Mouse (Mus musculus) adrenal gland, postnatal 14 days (tissue): Measurements from ENCODE around the gene Rps26. TPM values are rescaled to one million over a fixed set of nuclear protein-coding genes. Genes with fewer than 3 reads are reported as not detected.

Source experiments
- DNase-seq: peaks from one replicate; pipeline ENCODE4 v3.0.0; 2021; ENCODE audit warnings: mixed read lengths
- long read RNA-seq, 2 experiments: library from polyadenylated mRNA; stranded (forward); transcript quantifications; one replicate each; pipeline ENCODE4 v2.0.0; 2021
- total RNA-seq: library from RNA; stranded (reverse); gene quantifications from 2 replicates; pipeline ENCODE4 v1.2.3, GENCODE M21; 2021

Rps26 gene
- 748 and 849 TPM in 2 replicates for total RNA-seq
- long read RNA-seq, experiment 1, transcript Rps26-202 (3 exons, 596 nt): minor isoform, 10 of 357 reads
- long read RNA-seq, experiment 1, transcript Rps26-201 (4 exons, 681 nt): major isoform, 339 of 357 reads
- long read RNA-seq, experiment 1, partial matches to known transcripts: 6 of 357 reads
- long read RNA-seq, experiment 1, other reads (novel, unspliced or antisense): 2 of 357 reads
- long read RNA-seq, experiment 2, transcript Rps26-201 (4 exons, 681 nt): major isoform, 345 of 366 reads
- long read RNA-seq, experiment 2, transcript Rps26-202 (3 exons, 596 nt): minor isoform, 9 of 366 reads
- long read RNA-seq, experiment 2, partial matches to known transcripts: 9 of 366 reads
- long read RNA-seq, experiment 2, other reads (novel, unspliced or antisense): 2 of 366 reads

DNA sequence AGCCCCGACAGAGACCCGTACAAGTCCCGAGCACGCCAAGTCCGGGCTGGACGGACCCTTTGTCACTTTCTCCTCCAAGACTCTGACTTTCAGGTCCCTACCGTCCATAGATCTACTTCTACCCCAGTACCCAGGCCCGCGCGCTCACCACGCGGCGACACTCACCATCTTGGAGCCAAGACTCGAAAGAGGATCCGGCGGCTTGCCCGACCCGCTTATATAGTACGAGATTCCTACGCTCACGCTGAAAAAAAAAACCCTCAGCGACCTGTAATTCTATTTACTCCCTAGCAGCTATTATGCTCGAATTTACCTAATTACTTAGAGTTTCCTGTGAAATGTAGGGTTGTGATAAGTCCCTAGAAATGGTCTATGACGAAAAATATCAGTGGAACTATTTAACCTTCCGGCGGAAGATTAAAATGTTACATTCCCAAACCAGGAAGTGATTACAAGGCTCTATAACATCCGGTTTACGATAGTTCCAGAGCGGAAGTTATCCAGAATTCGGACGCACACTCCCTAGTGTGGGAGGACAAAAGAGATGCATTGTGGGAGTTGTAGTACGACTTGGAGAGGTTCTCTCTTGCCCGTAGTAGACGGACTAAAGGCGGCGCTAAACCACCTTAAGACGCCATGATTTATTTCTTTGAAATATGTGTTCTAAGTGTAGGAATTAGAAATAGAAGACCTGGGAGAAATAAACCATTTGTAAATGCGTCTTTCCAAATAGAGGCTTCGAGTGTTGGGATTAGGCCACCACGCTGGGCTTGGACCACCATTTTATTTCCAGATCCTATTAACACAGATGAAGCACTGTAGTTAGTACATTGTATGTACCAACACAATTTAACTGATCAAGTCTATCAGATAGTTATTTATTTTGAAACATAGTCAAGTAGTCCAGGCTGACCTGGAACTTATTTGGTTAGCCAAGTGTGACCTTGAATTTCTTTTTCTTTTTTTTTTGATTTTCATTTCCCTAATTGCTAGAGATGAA is at the start of gene Rps26:
Gene Rps26, minus strand, starts transcription at position 437 of the 1,000 bp plus-strand sequence.
- DNase-seq: peak; percentile 92

DNA sequence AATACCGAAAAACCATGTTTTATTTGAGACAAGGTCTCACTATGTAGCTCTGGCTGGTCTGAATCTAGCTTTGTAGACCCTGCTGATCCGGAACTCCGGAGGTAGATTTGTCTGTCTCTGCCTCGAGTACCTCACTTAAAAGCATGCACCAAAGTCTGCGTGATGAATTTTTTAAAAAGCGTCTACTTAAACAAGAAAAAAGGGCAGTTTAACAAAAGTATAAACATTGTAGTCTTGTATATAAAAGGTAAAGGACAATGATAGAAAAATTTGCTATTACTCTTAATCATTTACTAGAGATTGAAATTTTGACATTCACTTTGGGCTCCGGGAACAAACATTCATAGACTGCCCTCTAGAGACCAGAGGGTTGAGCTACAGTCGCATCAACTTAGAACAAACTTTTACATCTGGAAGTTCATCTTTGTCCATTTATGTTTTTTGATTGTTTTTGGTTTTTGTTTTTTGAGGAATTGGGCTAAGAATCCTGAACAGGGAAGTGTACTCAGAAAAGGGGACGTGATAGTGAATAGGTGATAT is 48.0 kb upstream of the Rps26 start:
- DNase-seq: peak; percentile 38

DNA sequence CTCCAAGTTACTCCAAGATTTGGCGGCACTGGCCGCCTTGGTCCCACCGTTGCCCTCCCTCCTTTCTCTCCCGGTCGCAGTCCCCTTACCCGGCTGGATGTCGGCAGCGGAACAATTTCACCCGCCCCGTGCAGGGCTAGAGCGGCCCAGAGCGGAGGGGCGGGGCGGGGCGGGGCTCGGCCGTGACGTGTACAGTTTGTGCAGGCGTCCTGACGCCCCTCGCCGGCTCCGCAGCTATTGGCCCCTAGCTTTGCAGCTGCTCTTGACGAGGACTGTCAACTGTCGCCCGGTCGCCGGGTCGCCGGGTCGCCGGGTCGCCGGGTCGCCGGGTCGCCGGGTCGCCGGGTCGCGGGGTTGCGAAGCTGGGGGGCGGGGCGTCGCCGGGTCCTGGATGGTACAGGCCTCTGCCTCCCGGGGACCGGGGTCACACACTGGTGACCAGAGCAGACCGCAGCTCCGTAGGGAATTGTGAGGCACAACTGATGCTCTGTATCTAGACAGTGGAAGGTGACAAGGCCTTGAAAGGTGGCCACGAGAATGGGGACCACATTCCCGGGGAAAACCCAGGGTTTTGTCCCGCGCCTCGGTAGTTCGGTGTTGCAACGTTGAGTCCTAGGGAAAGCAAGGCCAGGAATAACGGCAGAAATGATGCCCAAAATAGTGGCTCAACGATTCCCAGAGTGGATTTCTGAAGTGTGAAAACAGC is 47.4 kb upstream of the Rps26 start, which contains the start of gene Suox:
Gene Suox, minus strand, starts transcription at position 311 of the 706 bp plus-strand sequence.
- peak; percentile 86 for DNase-seq

DNA sequence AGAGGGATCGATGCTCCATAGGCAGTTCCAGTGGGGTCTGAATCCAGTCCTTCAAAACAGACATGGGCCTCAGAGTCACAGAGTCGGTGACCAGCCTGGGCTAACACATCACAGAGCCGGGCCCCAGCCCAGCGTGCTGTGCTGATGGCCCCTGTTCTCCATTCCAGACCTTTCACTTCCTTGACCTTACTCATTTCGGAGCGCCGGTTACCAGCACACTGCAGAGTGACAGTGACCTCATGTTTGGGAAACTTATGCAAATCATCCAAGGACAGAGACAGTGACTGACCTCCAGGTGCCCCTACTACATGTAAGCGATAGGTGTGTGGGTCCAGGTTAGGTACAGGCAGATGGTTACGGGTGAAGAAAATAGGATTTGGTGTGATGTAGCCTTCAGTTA is 44.6 kb upstream of the Rps26 start:
- DNase-seq: no peak

DNA sequence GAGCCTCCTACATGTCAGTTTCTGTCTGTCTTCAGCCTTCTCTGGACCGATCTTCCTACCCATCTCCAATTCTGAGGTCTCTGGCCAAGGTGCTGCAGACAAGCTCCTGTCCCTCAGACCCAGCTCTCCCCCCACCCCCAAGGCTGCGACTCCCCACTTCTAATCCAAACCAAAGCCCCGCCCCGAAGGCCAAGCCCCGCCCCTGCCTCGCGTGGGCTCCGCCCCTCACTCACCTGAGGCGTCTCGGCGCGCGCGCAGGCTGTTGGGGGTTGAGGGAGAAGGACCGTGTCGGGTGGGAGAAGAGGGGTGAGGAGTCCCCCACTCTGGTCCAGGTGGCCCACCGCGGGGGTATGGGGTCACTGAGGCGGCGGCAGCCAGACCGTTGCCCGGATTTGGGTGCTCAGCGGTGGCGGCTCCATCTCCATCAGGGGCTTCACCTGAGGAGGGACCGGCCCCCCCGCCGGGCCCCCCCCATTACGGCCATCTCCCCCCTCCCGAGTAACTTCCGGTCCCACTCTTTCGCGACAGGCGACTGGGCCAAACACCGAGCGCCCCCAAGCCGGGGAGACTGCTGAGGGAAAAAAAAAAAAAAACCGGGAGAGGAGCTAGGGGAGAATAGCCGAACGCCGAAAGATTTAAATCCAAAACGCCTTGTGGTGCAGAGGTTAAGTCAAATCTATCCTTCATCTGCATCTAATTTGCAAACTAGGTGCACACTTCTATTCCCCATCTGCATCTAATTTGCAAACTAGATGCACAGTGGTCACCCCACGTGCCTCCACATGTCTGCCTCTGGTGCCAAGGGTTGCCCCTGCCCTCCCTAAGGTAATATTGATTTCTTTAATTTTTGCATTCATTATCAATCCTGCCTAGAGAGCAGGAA is 42.5 kb upstream of the Rps26 start:
- peak; percentile 77 for DNase-seq

DNA sequence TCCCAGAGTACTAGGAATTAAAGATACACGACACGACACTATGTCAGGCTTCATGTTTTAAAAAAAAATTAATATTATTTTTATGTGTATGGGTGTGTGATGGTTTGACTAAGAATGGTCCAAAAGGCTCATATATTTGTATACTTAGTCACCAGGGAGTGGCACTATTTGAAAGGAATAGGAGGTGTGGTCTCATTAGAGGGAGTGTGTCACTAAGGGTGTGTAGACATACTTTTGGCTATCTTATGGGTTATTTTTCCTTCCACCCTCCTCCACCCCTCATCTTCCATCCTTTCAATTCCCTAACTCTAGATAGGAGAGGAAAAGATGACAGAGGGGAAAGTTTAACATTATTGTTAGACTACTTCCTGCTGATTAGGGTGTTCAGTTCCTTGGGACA is 39.3 kb upstream of the Rps26 start:
- DNase-seq: no peak

DNA sequence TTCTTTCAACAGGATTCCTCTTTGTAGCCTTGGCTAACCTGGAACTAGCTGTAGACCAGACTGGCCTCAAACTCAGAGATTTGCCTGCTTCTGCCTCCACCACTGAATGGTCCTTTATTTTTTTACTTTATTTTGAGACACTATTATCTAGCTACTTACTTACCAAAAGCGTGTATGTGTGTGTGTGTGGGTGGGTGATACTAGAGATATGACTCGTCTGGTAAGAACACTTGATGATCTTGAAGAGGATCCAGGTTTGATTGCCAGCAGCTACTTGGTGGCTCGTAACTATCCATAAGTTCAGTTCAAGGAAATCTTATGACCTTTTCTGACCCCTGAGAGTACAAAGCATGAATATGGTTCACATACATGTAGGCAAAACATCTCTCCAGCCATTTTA is 38.8 kb upstream of the Rps26 start:
- DNase-seq: no peak

DNA sequence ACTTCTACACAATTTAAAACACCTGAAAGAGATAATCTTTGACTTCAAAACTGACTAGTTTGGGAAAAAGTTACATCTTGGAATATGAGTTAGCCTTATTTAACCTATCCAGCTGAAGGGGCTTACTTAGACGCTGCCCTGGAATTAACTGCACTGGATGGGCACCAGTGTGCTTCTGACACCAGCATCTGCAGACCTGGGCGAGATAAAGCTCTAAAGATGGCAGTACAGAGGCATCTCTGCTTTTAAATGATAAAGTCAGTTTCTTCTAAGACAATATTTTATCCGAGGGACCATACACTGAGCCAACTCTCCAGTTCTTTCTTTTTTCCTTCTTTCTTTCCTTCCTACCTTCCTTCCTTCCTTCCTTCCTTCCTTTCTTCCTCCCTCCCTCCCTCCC is 38.3 kb upstream of the Rps26 start:
- no peak for DNase-seq

DNA sequence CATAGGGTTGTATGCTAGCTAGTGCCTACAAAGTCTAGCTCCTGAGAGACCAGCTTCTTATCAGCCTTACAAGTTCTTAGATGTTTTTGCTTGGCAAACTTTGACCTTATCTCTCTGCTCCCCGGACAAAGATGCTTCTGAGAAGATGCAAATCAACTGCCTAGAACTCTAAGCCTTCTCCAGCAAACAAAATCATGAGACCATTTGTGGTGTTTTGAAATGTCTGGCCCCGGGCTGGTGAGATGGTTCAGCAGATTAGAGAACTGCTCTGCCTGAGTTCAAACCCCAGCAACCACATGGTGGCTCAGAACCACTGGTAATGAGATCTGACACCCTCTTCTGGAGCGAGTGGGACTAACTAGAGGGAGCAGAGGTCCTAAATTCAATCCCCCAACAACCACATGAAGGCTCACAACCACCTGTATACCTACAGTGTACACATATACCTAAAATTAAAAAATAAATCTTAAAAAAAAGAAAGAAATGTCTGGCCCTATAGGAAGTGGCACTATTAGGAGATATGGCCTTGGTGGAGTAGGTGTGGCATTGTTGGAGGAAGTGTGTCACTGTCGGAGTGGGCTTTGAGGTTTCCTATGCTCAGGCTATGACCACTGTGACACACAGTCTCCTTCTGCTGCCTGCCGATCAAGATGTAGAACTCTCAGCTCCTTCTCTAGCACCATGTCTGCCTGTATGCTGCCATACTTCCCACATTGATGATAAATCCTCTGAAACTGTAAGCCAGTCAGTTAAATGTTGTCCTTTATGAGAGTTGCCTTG is 37.1 kb upstream of the Rps26 start:
- DNase-seq: no peak

DNA sequence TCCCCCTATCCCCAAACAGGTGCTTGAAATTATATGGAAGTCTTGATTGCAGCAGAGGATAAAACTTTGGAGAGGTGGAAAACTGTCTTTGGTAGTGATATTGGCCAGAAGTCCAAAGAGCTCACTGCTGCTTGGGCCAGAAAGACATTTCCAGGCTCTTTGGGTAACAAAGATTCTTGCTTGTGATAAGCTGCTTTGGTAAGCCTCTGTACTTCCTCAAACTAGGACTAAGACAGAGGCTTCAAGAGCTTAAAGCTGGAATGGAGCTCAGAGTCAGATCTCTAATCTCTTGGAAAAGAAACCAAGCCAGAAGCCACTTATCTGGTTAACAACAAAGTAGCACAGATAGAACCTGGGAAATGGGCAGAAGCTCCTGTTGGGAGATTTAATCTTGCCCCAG is 35.9 kb upstream of the Rps26 start:
- DNase-seq: no peak

DNA sequence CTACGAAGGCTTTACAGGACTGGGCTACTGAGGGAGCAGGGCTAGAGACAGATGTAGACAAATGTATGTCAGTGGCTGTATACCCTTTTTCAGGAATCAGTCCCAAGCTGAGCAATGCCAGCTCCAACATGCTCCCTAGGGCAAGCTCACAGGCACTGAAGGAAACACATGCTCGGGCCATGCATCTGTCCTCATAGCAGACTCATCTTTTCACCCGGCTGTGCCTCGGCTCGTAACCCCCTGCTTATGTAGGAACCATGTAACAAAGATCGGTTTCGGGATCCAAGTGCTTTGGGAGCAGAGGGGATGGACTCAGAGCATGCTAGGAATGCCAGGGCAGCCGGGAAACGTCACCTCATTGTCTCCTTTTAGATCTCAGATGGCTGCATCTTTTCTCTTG is 32.9 kb upstream of the Rps26 start:
- no peak for DNase-seq

DNA sequence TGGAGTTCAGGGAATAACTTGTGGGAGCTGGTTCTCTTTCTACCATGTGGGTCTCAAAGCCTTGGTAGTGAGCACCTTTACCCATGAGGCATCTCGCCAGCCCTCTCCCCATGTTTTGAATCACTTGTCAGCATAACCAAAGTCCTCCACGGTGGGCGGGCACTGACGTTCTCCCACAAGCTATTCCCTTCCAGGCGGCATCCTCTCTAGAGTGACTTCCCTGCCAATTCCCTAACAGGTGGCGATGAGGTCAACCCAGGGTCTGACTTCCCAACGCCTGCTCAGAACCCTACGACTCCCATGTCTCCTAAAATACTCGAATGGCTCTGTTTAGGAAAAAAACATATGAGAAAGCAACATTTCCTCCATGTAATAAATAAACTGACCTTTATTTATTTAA is 31.3 kb upstream of the Rps26 start:
- DNase-seq: no peak

DNA sequence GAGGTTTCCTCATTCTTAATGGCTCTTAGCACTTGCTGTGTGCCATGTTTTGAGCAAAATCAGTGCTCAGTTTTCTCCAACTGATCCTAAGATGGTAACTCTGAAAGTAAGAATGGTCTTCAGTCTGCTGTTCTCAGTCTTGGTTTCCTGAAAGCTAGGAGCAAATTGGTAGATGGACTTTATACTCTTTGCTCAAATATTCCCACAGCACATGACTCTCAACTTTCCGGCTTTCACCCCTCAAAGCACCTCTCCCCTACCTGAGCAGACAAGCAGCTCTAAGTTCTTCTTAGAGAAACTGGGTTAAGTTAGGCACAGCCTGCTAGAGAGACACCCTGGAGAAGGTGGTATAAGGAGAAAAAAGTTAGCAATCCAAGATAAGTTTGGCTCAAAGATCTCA is 30.2 kb upstream of the Rps26 start:
- no peak for DNase-seq

DNA sequence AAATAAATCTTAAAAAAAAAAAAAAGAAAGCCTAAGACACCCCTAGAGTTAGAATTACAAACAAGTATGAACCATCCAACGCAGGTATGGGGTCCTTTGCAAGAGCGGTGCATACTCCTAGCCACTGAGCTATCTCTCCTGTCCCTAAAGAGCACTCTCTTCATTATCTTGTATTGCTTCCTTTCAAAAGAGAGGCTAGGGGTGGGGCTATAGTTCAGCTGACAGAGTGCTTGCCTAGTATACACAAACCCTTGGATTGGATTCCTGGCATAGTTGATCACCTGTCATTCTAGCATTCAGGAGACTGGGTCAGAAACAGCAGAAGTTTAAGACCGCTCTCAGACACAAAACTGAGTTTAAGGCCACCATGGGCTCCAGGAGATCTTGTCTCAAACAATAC is 28.7 kb upstream of the Rps26 start:
- no peak for DNase-seq

DNA sequence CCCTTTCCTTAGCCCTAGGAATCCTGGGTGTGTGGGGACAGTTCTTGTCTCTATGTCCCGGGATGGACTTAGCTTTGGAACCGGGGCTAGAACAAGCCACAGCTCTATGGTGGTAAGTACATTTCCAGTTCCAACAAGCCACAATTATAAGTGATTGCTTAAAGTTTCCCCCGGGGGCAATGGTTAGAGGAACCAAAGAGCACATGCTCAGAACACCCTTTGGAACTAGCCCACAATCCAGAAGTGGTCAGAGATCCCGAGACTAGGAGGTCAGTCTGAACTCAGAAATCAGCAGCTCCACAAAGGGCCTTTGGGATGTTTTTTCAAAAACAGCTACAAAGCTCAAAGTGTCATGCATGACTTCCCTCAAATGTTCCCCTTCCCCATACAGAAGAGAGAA is 27.3 kb upstream of the Rps26 start:
- DNase-seq: no peak

DNA sequence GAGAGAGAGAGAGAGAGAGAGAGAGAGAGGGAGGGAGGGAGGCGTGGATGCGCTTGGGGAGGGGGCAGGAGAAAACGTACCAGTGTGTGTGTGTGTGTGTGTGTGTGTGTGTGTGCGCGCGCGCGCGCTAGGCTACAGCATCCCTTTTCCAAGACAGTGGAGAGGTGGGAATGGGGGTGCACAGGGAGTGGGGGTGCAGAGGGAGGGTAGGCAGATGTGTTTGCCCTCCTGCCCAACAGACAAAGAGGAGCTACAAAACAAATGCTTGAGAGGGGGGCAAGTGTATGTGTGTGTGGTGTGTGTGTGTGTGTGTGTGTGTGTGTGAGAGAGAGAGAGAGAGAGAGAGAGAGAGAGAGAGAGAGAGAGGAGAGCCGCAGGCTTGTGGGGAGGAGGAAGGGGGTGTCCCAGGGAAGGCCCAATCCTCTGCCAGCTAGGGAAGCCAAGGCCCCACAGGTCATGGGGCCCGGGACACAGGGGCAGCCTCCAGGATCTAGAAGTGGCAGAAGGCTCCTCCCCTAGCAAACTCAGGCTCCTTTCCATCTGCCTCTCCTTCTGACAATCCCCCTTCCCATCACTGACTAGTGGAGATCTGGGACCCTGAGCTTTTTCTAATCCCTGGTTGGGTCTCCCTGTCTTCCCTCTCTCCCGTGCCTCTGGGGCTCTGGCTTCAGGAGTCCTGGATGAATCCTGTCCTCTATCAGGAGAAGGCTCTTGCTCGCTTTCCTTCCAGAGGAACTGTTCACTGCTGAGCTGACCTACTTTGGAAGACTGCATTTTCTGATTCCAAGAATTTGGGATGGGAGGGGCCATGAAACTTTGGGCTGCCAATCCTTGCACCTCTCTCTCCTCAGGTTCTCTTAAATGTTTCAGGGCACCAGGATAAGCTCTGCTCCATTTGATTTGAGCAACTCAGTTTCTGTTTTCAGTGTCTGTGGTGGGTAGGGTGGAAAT is 19.9 kb upstream of the Rps26 start:
- peak; percentile 43 for DNase-seq

DNA sequence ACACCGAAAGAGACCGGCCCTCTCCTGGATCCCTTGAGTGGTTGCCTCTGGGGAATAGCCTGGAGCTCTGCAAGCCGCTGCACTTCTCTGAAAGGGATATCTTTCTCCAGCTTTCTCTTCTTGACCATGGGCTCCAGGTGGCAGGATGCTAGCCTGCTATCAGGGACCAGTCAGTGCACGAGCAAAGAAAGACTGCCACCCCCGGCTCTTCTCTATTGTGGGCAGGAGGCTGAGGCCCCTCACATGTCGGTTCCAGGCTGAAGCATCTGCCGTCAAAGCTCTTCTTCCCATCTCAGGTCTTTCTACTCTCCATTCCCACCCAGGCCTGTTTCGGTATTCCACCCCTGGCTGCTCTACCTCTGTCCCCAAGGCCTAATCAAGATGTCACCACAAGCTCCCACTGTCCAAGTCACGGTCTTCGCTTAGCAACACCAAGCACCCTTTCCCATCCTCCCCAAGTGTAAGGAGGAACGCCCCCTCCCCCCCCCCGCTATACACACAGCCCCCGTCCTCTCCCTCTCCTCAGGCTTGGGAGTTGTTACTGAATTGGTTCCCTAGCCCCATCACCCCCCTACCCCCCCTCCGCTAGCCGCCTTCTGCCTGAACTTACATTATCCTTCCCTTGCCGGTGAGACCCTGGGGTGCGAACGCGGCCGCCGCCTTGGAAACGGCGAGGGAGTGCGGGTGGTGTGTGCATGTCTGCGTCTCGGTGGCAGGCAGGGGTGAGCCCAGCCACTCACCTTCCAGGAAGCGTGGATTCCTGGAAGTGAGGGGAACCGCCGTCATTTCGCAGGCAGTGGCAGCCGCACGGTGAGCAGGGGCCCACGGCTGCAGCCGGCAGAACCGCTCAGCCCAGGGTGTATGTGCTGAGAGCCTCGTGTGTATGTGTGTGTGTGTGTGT is 18.8 kb upstream of the Rps26 start, which contains the start of gene Ikzf4:
Gene Ikzf4, minus strand, starts transcription at position 881 of the 901 bp plus-strand sequence.
- DNase-seq: peak; percentile 48

DNA sequence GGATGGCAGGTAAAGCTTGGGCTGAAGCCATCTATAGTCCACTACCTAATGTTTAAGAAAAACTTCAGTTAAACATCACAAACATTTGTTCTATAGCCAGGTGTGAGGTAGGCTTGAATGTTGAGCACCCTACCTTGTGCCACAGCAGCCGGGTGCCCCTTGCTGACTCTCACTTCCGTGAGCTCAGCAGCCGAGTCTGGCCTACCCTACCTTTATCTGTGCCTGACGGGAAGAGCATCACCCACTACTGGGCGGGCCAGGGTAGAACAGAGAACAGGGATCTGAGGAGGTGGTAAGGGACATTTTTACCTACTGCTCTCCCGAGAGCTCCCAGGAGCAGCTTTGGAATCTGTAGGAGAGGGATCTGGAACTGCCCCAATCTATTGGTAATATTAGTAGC is 16.2 kb upstream of the Rps26 start:
- no peak for DNase-seq
